Mouse (Mus musculus) forelimb bud, embryonic 11.5 days (tissue): Measurements from ENCODE around the gene Ms4a4d.

Experiments used
- DNase-seq: peaks from one replicate; pipeline ENCODE4 v3.0.0-alpha.2; 2012; ENCODE audit warnings: low read depth, low spot score

Gene Ms4a4d

DNA sequence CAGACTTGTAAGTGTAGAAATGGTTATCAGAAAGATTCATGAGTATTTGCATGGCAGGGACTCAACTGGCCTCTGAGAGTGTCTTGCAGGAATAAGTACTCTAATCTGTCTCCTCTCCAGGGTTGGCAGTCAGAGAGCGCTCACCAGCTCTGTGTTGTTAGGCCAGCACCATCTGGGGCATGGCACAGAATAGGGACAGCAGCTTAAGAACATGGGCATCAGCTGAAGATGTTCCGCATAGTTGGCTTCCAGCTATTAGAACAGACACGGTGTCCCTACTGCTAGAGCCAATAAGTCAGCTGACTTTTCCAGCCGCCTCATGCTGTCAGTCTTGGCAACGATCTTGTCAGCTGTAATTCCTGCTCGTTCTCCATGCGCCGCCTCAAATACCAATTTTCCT, 38.4 kb downstream of the Ms4a4d start:
- no peak for DNase-seq

DNA sequence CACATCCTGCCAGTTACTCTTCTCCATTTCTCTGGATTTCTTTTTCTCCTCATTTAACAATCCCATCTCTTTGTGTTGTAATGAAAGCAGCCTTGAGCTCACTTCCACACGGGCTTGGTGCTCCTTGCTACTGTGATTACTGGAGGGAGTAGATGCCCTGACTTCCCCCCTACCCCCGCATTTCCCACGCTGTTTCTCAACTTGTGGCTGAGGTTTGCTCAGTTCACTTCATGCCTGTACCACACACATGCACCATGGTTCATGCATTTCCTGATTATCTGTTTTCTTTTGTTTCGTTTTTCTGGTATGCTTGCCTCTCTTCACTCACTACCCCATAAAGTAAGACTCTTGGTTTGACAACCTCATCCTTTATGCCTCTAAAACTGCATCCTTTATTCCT, 52.6 kb downstream of the Ms4a4d start:
- no peak for DNase-seq

DNA sequence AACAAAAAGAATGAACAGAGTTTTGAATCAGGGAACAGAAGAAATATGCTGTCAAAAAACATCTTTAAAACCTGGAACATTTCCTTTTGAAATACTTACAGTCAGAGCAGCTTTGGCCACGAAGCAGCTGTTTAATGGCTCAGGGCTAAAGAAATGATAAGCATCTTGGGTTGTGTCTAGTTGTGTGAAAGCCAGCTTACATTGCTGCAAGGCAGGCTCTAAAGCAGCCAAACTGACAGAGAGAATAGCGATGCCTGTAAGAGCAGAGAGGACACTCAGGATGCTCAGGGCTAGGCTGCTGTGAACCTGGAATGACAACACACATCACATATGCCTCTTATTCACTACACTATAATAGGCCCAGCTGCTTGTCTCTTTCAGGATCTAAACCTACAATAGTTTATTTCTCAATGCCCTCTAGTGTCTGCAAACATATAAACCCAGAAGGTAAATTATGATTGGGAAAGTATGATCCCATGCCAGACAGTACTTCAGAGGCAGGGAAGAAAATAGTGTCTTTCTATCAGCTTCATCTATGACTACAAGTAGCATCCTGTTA, 53.4 kb downstream of the Ms4a4d start:
- no peak for DNase-seq

DNA sequence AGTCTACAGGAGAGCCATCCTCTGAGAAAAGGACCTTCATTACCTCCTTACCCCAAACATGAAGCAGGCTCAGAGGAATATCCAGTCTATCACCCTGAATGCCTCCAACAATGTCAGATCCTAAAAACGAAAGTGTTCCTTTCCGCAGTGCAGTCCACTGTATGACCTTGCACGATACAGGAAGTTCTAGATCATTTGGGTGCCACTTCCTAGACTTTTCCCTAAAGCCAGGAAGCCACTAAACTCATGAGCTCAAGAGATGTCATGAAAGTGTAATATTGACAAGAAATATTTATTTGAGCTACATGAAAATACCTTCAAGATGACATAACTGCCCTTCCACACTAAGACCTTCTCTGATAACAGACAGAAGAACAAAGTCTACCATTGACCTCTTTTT, 64.7 kb downstream of the Ms4a4d start:
- DNase-seq, result no peak

DNA sequence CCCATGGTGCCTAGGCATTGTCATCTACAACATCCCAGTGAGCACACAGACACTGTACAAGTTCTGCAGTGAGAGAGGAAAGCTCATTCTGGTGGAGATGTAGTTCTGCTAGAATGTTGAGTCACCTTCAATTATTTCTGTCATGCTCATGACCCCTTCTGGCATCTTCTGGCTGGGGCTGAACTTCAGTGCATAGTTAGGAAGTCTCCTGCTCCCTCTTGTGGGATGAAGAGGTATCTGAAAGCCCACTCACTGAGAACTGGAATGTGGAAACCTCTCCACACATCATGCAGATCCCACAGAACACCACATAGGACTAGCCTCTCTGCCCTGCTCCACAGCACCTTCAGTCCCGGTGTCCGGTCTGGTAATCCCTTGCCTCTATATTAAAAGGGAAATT, 65.4 kb downstream of the Ms4a4d start:
- DNase-seq, result peak; percentile 24

DNA sequence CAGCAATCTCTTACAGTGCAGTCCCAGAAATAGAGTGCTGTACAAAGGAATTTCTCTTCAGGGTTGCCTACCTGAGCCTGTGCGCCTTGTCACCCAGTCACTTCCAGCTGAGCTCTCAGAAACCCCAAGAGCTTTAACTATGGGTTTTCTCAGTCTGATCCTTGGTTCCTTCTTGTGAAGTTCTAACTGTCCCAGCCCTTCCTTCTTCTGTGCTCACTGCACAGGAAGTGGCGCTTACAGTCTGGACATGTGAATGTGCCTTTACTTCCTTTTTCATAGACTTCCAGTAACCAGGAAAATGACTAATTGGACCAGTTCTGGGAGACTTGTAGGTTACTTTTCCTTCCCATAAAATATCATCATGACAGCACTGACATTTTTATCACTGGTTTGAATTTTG, 68.0 kb downstream of the Ms4a4d start, which contains the start of gene Ms4a6d:
Gene Ms4a6d, minus strand, starts transcription at position 247 of the 400 bp plus-strand sequence.
- no peak for DNase-seq
